In genomic region chr2:68793472-68793871, GRCm38 (mm10) we compare ENCODE assay signal across 14 mouse cellular contexts.
"Had no signal": no experiment of that assay in that cellular context is flagged by ENCODE, and none has a peak within 500 bp of the region (broad histone marks: within the 10 kb centered on the region; RNA-seq: fewer than 3 reads in every experiment).

No protein-coding gene starts in this region.

- DNase-seq: kidney, adult 18-20 months; kidney, adult 9 months; kidney, postnatal 14 days; kidney, postnatal 4 days; left cerebral cortex, postnatal 4 days; liver, embryonic 13.5 days; lung, adult 2 months; thymus, adult 18-20 months; thymus, postnatal 14 days had no signal

- H3K27me3 ChIP-seq: limb, embryonic 12.5 days; limb, embryonic 15.5 days; liver, embryonic 13.5 days; megakaryocyte, embryonic 14.5 days; midbrain, embryonic 13.5 days had no signal

- H3K4me1 ChIP-seq: liver, embryonic 13.5 days had no signal

- H3K4me3 ChIP-seq: limb, embryonic 12.5 days; limb, embryonic 15.5 days; liver, embryonic 13.5 days; megakaryocyte, embryonic 14.5 days; midbrain, embryonic 10.5 days; midbrain, embryonic 13.5 days had no signal

- H3K4me2 ChIP-seq: limb, embryonic 12.5 days; limb, embryonic 15.5 days; liver, embryonic 13.5 days; midbrain, embryonic 13.5 days had no signal

- H3K9ac ChIP-seq: limb, embryonic 12.5 days; limb, embryonic 15.5 days; liver, embryonic 13.5 days; midbrain, embryonic 13.5 days had no signal

- H3K9me3 ChIP-seq: limb, embryonic 12.5 days; limb, embryonic 15.5 days; liver, embryonic 13.5 days; megakaryocyte, embryonic 14.5 days; midbrain, embryonic 10.5 days; midbrain, embryonic 13.5 days had no signal

- H3K27ac ChIP-seq: limb, embryonic 12.5 days; limb, embryonic 15.5 days; liver, embryonic 13.5 days; midbrain, embryonic 10.5 days; midbrain, embryonic 13.5 days had no signal

- H3K36me3 ChIP-seq: limb, embryonic 12.5 days; limb, embryonic 15.5 days; liver, embryonic 13.5 days; midbrain, embryonic 10.5 days; midbrain, embryonic 13.5 days had no signal
